Mouse (Mus musculus) ES-Bruce4 (cell line): Measurements from ENCODE around the gene Gm49318. TPM values are rescaled to one million over a fixed set of nuclear protein-coding genes. Genes with fewer than 3 reads are reported as not detected.

ENCODE experiments used
- H3K27ac ChIP-seq: 2 replicates; pipeline ENCODE4 v1.5.1; 2012; ENCODE audit warnings: low read length, inconsistent platforms; ENCODE audit not compliant: insufficient read depth
- H3K27me3 ChIP-seq: 2 replicates; pipeline ENCODE4 v1.6.1; 2012; ENCODE audit warnings: mild to moderate bottlenecking, low read length, inconsistent platforms; ENCODE audit not compliant: control insufficient read depth, poor library complexity, insufficient read depth, severe bottlenecking
- H3K36me3 ChIP-seq: 2 replicates; pipeline ENCODE4 v1.6.1; 2012; ENCODE audit warnings: inconsistent platforms, mild to moderate bottlenecking, low read length, moderate library complexity; ENCODE audit not compliant: control insufficient read depth, poor library complexity, insufficient read depth, severe bottlenecking
- H3K4me1 ChIP-seq: one replicate; pipeline ENCODE4 v1.8.1; 2011; ENCODE audit warnings: low read length; ENCODE audit not compliant: control insufficient read depth, insufficient read depth
- H3K4me3 ChIP-seq: 2 replicates; pipeline ENCODE4 v1.5.1; 2011; ENCODE audit warnings: low read depth, mild to moderate bottlenecking, low read length
- H3K9ac ChIP-seq: 2 replicates; pipeline ENCODE4 v1.6.1; 2012; ENCODE audit warnings: low read depth, mild to moderate bottlenecking, inconsistent platforms; ENCODE audit not compliant: poor library complexity, severe bottlenecking
- H3K9me3 ChIP-seq: replicated peaks from 2 replicates; pipeline ENCODE4 v1.6.1; 2012; ENCODE audit warnings: mild to moderate bottlenecking, low read length, inconsistent platforms; ENCODE audit not compliant: control insufficient read depth, poor library complexity, insufficient read depth, severe bottlenecking
- CTCF ChIP-seq: IDR thresholded peaks from one replicate; pipeline ENCODE4 v1.8.1; 2011; ENCODE audit warnings: low read depth, low read length
- EP300 ChIP-seq: IDR thresholded peaks from 2 replicates; pipeline ENCODE4 v1.6.1; 2011; ENCODE audit warnings: low read depth, low read length; ENCODE audit not compliant: insufficient read depth
- POLR2A ChIP-seq: IDR thresholded peaks from one replicate; pipeline ENCODE4 v1.8.1; 2011; ENCODE audit warnings: low read length; ENCODE audit not compliant: insufficient read depth
- polyA plus RNA-seq: library from polyadenylated mRNA; stranded (reverse); fragments of >200 nt; gene quantifications from 2 replicates; pipeline ENCODE4 v1.2.4, GENCODE M21; 2011; ENCODE audit warnings: low read depth; ENCODE audit not compliant: missing spikeins, insufficient read depth, insufficient read length

Gm49318 gene
- polyA plus RNA-seq, 1 experiment = not detected

DNA sequence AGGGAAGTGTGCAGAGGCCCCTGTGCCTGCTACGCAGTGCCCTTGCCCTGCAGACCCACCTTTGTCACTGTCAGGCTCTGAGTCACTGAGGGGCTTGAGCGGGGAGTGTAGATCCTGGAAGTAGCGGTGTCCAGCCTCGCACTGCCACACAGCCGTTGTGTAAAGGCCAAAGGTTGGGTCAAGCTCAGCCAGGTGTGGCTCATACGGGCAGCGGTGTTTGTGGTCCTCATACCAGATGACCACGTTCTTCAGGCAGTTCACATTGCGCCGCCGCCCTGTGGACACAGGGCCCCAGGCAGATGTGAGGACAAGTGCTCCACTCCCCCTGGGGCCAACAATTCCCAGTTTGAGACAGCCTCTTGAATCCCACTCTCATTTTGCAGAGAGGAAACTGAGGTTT lies 5.4 kb downstream of the Gm49318 start:
- no peak overlapping the region for H3K9ac ChIP-seq
- H3K4me1 ChIP-seq = no peaks in the 10 kb centered on the region
- H3K36me3 ChIP-seq = peaks cover 4% of the 10 kb centered on the region; the same call in 1 of the 2 replicates
- TF ChIP-seq CTCF = no peak
- TF ChIP-seq EP300 = no peak
- TF ChIP-seq POLR2A = no peak
- no peak overlapping the region for H3K4me3 ChIP-seq
- H3K27me3 ChIP-seq = no peaks in the 10 kb centered on the region
- no peaks in the 10 kb centered on the region for H3K9me3 ChIP-seq
- no peak overlapping the region for H3K27ac ChIP-seq

DNA sequence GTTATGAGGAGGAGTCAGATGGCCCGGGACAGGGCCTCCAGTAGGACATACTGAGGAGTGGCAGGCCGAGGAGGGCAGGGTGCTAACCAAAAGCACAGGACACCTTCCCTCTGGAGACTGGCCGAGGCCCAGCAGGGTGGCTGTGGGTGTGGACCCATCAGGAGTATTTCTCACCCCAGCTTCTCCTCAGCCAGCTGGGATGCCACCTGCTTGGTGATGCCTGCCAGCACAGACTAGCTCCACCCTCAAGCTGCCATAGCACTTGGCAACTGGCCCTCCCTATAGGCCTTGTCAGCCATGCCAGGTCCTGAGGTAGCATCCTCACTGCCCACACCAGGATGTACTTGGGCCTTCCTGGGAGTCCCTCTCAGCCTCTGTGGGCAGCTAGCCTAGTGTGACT lies 6.7 kb downstream of the Gm49318 start:
- H3K9ac ChIP-seq = no peak overlapping the region
- H3K9me3 ChIP-seq = no peaks in the 10 kb centered on the region
- H3K27me3 ChIP-seq = no peaks in the 10 kb centered on the region
- H3K27ac ChIP-seq = no peak overlapping the region
- H3K4me3 ChIP-seq = no peak overlapping the region
- peaks cover 4% of the 10 kb centered on the region; the same call in 1 of the 2 replicates for H3K36me3 ChIP-seq
- TF ChIP-seq EP300 (no peak), CTCF (no peak), POLR2A (no peak)
- H3K4me1 ChIP-seq = no peaks in the 10 kb centered on the region

DNA sequence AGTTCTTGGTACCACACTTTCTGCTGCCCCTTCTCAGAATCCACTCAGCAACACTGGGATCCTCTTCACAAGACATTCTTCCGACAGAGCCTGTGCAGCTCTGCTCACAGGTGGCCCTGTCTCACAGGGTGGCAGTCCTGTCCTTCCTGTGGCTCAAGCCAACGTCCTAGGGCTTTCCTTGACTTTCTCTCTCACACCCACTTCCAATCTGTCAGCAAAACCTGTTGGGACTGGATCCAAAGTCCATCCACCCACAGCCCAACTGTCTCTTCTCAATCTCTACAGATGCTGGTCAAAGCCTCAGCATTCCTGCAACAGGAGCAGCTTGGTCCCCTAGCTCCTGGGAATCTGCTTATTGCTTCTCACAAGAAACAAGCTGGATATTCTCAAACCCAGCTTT lies 9.7 kb downstream of the Gm49318 start:
- Histone ChIP-seq H3K4me1 (no peaks in the 10 kb centered on the region), H3K27ac (no peak overlapping the region), H3K9me3 (no peaks in the 10 kb centered on the region), H3K9ac (no peak overlapping the region), H3K4me3 (no peak overlapping the region), H3K36me3 (peaks cover 4% of the 10 kb centered on the region; the same call in 1 of the 2 replicates), H3K27me3 (no peaks in the 10 kb centered on the region)
- TF ChIP-seq CTCF (no peak), POLR2A (no peak), EP300 (no peak)

DNA sequence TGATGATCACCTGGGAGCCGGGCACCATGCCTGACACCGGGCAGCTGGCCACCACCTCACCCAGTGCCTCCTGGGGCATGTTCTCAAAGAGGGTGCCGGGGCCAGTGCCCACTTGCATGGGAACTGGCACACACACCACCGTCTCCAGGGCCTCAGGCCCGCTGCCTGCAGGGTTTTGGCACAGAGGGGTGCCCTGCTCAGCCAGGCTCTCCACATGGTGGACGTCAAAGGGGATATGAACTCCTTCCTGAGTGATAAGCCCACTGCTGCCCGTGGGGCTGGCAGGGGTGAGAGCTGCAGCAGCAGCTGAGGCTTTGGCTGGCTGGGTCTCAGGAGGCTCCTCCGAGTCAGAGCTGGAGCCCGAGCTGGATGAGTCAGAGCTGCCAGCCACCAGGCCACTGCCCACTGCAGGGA lies 13.0 kb downstream of the Gm49318 start:
- TF ChIP-seq CTCF = no peak
- no peak for TF ChIP-seq POLR2A
- TF ChIP-seq EP300 = no peak
- Histone ChIP-seq H3K9me3 (no peaks in the 10 kb centered on the region), H3K4me3 (no peak overlapping the region), H3K36me3 (no peaks in the 10 kb centered on the region), H3K9ac (no peak overlapping the region), H3K4me1 (peaks cover 5% of the 10 kb centered on the region), H3K27ac (no peak overlapping the region), H3K27me3 (no peaks in the 10 kb centered on the region)

DNA sequence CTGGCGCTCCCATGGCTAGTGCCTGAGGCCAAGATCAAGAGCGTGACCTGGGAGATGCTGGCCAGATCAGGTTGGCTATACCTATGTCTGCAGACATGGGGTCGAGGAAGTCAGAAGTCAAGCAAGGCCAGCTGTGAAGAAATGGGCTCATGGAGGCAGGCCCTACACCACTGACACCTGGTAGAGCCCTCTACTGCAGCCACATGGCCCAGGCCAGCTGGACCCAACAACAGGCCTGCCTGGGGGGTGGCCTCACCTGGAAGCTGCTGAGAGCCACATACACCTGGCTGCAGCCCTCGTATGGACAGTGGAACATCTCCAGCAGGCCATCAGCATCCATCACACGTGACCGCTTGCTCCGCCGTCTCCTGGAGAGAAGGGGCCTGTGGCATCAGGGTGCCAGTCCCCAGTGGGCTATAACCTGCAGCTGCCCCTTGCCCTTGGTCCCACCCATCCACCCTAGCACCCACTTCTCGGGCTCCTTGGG lies 14.0 kb downstream of the Gm49318 start:
- H3K4me3 ChIP-seq = no peak overlapping the region
- H3K4me1 ChIP-seq = peaks cover 5% of the 10 kb centered on the region
- no peaks in the 10 kb centered on the region for H3K9me3 ChIP-seq
- no peak overlapping the region for H3K27ac ChIP-seq
- TF ChIP-seq CTCF = no peak
- no peak for TF ChIP-seq EP300
- no peak for TF ChIP-seq POLR2A
- no peaks in the 10 kb centered on the region for H3K27me3 ChIP-seq
- no peaks in the 10 kb centered on the region for H3K36me3 ChIP-seq
- no peak overlapping the region for H3K9ac ChIP-seq

DNA sequence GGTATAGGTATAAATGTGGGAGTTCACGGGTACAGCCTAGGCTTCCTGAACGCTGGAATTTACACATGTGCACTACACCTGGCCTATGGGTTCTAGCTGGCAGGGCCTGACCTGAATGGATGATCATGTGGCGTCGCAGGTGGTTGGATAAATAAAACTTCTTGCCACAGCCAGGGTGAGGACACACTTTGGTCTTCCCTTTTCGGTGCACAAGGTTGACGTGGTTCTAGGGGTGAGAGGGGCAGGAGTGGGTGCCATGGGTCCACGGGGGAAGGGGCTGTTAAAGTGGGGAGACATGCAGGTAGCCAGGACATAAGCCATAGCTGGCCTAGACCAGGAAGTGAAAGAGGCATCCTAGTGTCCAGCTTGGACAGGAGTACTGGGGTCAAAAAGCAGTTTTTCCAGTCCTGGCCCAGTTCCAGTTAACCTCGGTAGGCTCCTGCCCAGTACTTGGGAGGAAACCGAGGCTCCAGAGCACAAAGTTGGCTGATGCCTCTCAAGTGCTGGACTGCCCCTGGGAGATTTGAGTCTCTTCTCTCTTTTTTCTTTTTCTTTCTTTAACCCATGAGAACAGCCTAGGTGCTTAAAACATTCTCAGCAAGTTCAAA lies 14.7 kb downstream of the Gm49318 start:
- H3K9me3 ChIP-seq = no peaks in the 10 kb centered on the region
- no peak overlapping the region for H3K4me3 ChIP-seq
- no peak overlapping the region for H3K9ac ChIP-seq
- H3K27me3 ChIP-seq = no peaks in the 10 kb centered on the region; the same call in 1 of the 2 replicates
- peaks cover 5% of the 10 kb centered on the region for H3K4me1 ChIP-seq
- TF ChIP-seq CTCF (no peak), EP300 (no peak)
- H3K27ac ChIP-seq = no peak overlapping the region
- H3K36me3 ChIP-seq = no peaks in the 10 kb centered on the region
